Mouse (Mus musculus): ENCODE results near the gene Mical1. TPM values are rescaled to one million over a fixed set of nuclear protein-coding genes. Genes with fewer than 3 reads are reported as not detected.
A peak's percentile ranks its signal among the peaks of the same experiment; 100 is the strongest.

The Mical1 gene
- total and polyA plus RNA-seq, 3 experiments = 1.3 to 15.7 TPM; not detected in 1

GRCm38 (mm10) chr10:41477278-41478181, 1.4 kb downstream of the Mical1 start (continued):
- TF ChIP-seq GABPA (IDR thresholded peaks at IDR 0.05; ENCODE audit: low read depth, low read length) (no peak), ZC3H11A (IDR thresholded peaks at IDR 0.05; ENCODE audit: low read depth, low read length) (no peak), MYC (IDR thresholded peaks at IDR 0.05; ENCODE audit: low read depth, low read length) (no peak), CHD2 (IDR thresholded peaks at IDR 0.05; ENCODE audit: low read length) (no peak), TCF12 (IDR thresholded peaks at IDR 0.05; ENCODE audit: low read depth, low read length) (no peak), ZKSCAN1 (IDR thresholded peaks at IDR 0.05; ENCODE audit: low read depth, low read length) (no peak), ELF1 (IDR thresholded peaks at IDR 0.05; ENCODE audit: low read depth, low read length) (no peak), E2F4 (IDR thresholded peaks at IDR 0.05; ENCODE audit: borderline replicate concordance, low read depth, low read length) (no peak), ETS1 (IDR thresholded peaks at IDR 0.05; ENCODE audit: low read depth, low read length) (no peak), UBTF (IDR thresholded peaks at IDR 0.05; ENCODE audit: borderline replicate concordance, insufficient read depth, low read depth, low read length) (no peak), MEF2A (IDR thresholded peaks at IDR 0.05; ENCODE audit: extremely low read depth, insufficient replicate concordance, low read depth, low read length, poor library complexity, severe bottlenecking) (no peak), MXI1 (IDR thresholded peaks at IDR 0.05; ENCODE audit: low read depth, low read length) (peak; percentile 76), JUND (IDR thresholded peaks at IDR 0.05; ENCODE audit: low read depth, low read length) (no peak), USF1 (IDR thresholded peaks at IDR 0.05; ENCODE audit: low read depth, low read length) (peak; percentile 24; the same call in 1 of the 2 replicates), ZMIZ1 (IDR thresholded peaks at IDR 0.05; ENCODE audit: low read depth, low read length) (no peak), MYB (IDR thresholded peaks at IDR 0.05; ENCODE audit: low read depth, low read length) (no peak), RAD21 (IDR thresholded peaks at IDR 0.05; ENCODE audit: low read depth, low read length) (no peak), SIN3A (IDR thresholded peaks at IDR 0.05; ENCODE audit: low read length) (peak; percentile 69; the same call in 1 of the 2 replicates), CTCF (IDR thresholded peaks at IDR 0.05 in 2 of 3, conservative IDR thresholded peaks at IDR 0.05 in 1 of 3; ENCODE audit: control insufficient read depth in 1 of 3, insufficient read depth in 1 of 3, low read depth in 2 of 3, low read length in 3 of 3, poor library complexity in 1 of 3, severe bottlenecking in 1 of 3) (no peak)

- H3K9ac ChIP-seq (ENCODE audit: control insufficient read depth, low read depth, low read length, poor library complexity, severe bottlenecking) = no peak overlapping the region
- no peak overlapping the region for H3K27ac ChIP-seq (ENCODE audit: control insufficient read depth, low read depth, low read length)
- peaks cover 4 to 17% of the 10 kb centered on the region in 2 experiments; a peak in 3 of 4 replicates for H3K4me1 ChIP-seq (ENCODE audit: control insufficient read depth in 1 of 2, insufficient read depth in 2 of 2, low read length in 2 of 2)
- no peaks in the 10 kb centered on the region for H3K9me3 ChIP-seq (replicated peaks; ENCODE audit: insufficient read depth, low read length)
- H3K79me2 ChIP-seq (ENCODE audit: control insufficient read depth, insufficient read depth, low read length, poor library complexity) = no peaks in the 10 kb centered on the region
- DNase-seq (ENCODE audit: low read depth, low spot score) = no peak
- TF ChIP-seq MYB (IDR thresholded peaks at IDR 0.05; ENCODE audit: low read depth, low read length) (no peak), USF1 (IDR thresholded peaks at IDR 0.05; ENCODE audit: low read depth, low read length) (no peak), MAZ (IDR thresholded peaks at IDR 0.05; ENCODE audit: low read depth, low read length) (no peak), MAX (IDR thresholded peaks at IDR 0.05; ENCODE audit: low read length) (no peak), ZKSCAN1 (IDR thresholded peaks at IDR 0.05; ENCODE audit: low read depth, low read length) (no peak), MXI1 (IDR thresholded peaks at IDR 0.05; ENCODE audit: low read depth, low read length) (no peak), TAL1 (IDR thresholded peaks at IDR 0.05; ENCODE audit: low read length) (no peak), USF2 (IDR thresholded peaks at IDR 0.05; ENCODE audit: borderline replicate concordance in 1 of 2, insufficient read depth in 1 of 2, low read depth in 1 of 2, low read length in 2 of 2) (no peak)
- H3K36me3 ChIP-seq (ENCODE audit: control insufficient read depth in 1 of 2, insufficient read depth in 2 of 2, low read length in 2 of 2) = peaks cover 0 to 8% of the 10 kb centered on the region in 2 experiments; a peak in 2 of 4 replicates
- no peaks in the 10 kb centered on the region for H3K27me3 ChIP-seq (ENCODE audit: control insufficient read depth in 1 of 2, insufficient read depth in 2 of 2, low read length in 2 of 2)
- H3K4me3 ChIP-seq (ENCODE audit: control insufficient read depth in 1 of 2, insufficient read depth in 1 of 2, low read depth in 2 of 2, low read length in 2 of 2) = no peak overlapping the region
These were observed 3.8 kb downstream of the Mical1 start for GRCm38 (mm10) chr10:41479961-41480360.
